Mouse (Mus musculus): ENCODE measurements at regions not wholly inside any gene's neighbourhood (a gene's known extent, or its start where the extent isn't known, plus 50 kb on each side); places are given as distances from the start of the nearest gene placed in this dataset.

- TF ChIP-seq CTCF (IDR thresholded peaks at IDR 0.05; ENCODE audit: low read depth, low read length) (no peak), POLR2A (IDR thresholded peaks at IDR 0.05; ENCODE audit: borderline replicate concordance, low read depth, low read length) (no peak)
- Histone ChIP-seq H3K4me3 (ENCODE audit: insufficient read depth, low read length) (no peak overlapping the region), H3K27ac (ENCODE audit: insufficient read depth, low read depth, low read length) (no peak overlapping the region), H3K4me1 (ENCODE audit: control insufficient read depth, insufficient read depth, low read length) (peaks cover 11% of the 10 kb centered on the region)
Observed at GRCm38 (mm10) chr13:52154844-52155587, 308.5 kb downstream of the Gadd45g start.

- TF ChIP-seq POLR2A (IDR thresholded peaks at IDR 0.05; ENCODE audit: borderline replicate concordance, low read depth, low read length) (no peak), CTCF (IDR thresholded peaks at IDR 0.05; ENCODE audit: low read depth, low read length) (no peak)
- Histone ChIP-seq H3K27ac (ENCODE audit: insufficient read depth, low read depth, low read length) (no peak overlapping the region), H3K4me3 (ENCODE audit: insufficient read depth, low read length) (peak overlapping the region; percentile 22; the same call in 1 of the 2 replicates), H3K4me1 (ENCODE audit: control insufficient read depth, insufficient read depth, low read length) (peaks cover 11% of the 10 kb centered on the region)
Observed at GRCm38 (mm10) chr13:52155588-52156086, 309.2 kb downstream of the Gadd45g start.

- TF ChIP-seq POLR2A (IDR thresholded peaks at IDR 0.05; ENCODE audit: borderline replicate concordance, low read depth, low read length): no peak
- no peak for TF ChIP-seq CTCF (IDR thresholded peaks at IDR 0.05; ENCODE audit: low read depth, low read length)
- Histone ChIP-seq H3K27ac (ENCODE audit: insufficient read depth, low read depth, low read length) (no peak overlapping the region), H3K4me1 (ENCODE audit: control insufficient read depth, insufficient read depth, low read length) (no peaks in the 10 kb centered on the region), H3K4me3 (ENCODE audit: insufficient read depth, low read length) (no peak overlapping the region)
Observed at GRCm38 (mm10) chr13:52162676-52163075, 316.2 kb downstream of the Gadd45g start.

- no peak overlapping the region for H3K27ac ChIP-seq (ENCODE audit: insufficient read depth, low read depth, low read length)
- TF ChIP-seq CTCF (IDR thresholded peaks at IDR 0.05; ENCODE audit: low read depth, low read length) (no peak), POLR2A (IDR thresholded peaks at IDR 0.05; ENCODE audit: borderline replicate concordance, low read depth, low read length) (no peak)
- no peak overlapping the region for H3K4me3 ChIP-seq (ENCODE audit: insufficient read depth, low read length)
- H3K4me1 ChIP-seq (ENCODE audit: control insufficient read depth, insufficient read depth, low read length): no peaks in the 10 kb centered on the region
Observed at GRCm38 (mm10) chr13:52165531-52165930, 319.1 kb downstream of the Gadd45g start.

- no peak overlapping the region for H3K27ac ChIP-seq (ENCODE audit: insufficient read depth, low read depth, low read length)
- TF ChIP-seq CTCF (IDR thresholded peaks at IDR 0.05; ENCODE audit: low read depth, low read length) (no peak), POLR2A (IDR thresholded peaks at IDR 0.05; ENCODE audit: borderline replicate concordance, low read depth, low read length) (no peak)
- H3K4me3 ChIP-seq (ENCODE audit: insufficient read depth, low read length): no peak overlapping the region
- H3K4me1 ChIP-seq (ENCODE audit: control insufficient read depth, insufficient read depth, low read length): no peaks in the 10 kb centered on the region
Observed at GRCm38 (mm10) chr13:52167968-52168367, 321.5 kb downstream of the Gadd45g start.

GRCm38 (mm10) chr13:52172706-52173346 is 326.3 kb downstream of the Gadd45g start:
- Histone ChIP-seq H3K4me3 (ENCODE audit: insufficient read depth, low read length) (no peak overlapping the region), H3K27ac (ENCODE audit: insufficient read depth, low read depth, low read length) (no peak overlapping the region), H3K4me1 (ENCODE audit: control insufficient read depth, insufficient read depth, low read length) (no peaks in the 10 kb centered on the region)
- TF ChIP-seq POLR2A (IDR thresholded peaks at IDR 0.05; ENCODE audit: borderline replicate concordance, low read depth, low read length): no peak
- no peak for TF ChIP-seq CTCF (IDR thresholded peaks at IDR 0.05; ENCODE audit: low read depth, low read length)

GRCm38 (mm10) chr13:52175665-52176064 is 329.2 kb downstream of the Gadd45g start:
- no peak overlapping the region for H3K4me3 ChIP-seq (ENCODE audit: insufficient read depth, low read length)
- no peaks in the 10 kb centered on the region for H3K4me1 ChIP-seq (ENCODE audit: control insufficient read depth, insufficient read depth, low read length)
- H3K27ac ChIP-seq (ENCODE audit: insufficient read depth, low read depth, low read length): no peak overlapping the region
- TF ChIP-seq CTCF (IDR thresholded peaks at IDR 0.05; ENCODE audit: low read depth, low read length) (no peak), POLR2A (IDR thresholded peaks at IDR 0.05; ENCODE audit: borderline replicate concordance, low read depth, low read length) (no peak)

- TF ChIP-seq POLR2A (IDR thresholded peaks at IDR 0.05; ENCODE audit: borderline replicate concordance, low read depth, low read length): no peak
- TF ChIP-seq CTCF (IDR thresholded peaks at IDR 0.05; ENCODE audit: low read depth, low read length): no peak
- H3K27ac ChIP-seq (ENCODE audit: insufficient read depth, low read depth, low read length): no peak overlapping the region
- no peak overlapping the region for H3K4me3 ChIP-seq (ENCODE audit: insufficient read depth, low read length)
- no peaks in the 10 kb centered on the region for H3K4me1 ChIP-seq (ENCODE audit: control insufficient read depth, insufficient read depth, low read length)
Observed at GRCm38 (mm10) chr13:52179977-52180376, 333.5 kb downstream of the Gadd45g start.

- Histone ChIP-seq H3K4me1 (ENCODE audit: control insufficient read depth, insufficient read depth, low read length) (peaks cover 11% of the 10 kb centered on the region), H3K27ac (ENCODE audit: insufficient read depth, low read depth, low read length) (no peak overlapping the region), H3K4me3 (ENCODE audit: insufficient read depth, low read length) (no peak overlapping the region)
- TF ChIP-seq CTCF (IDR thresholded peaks at IDR 0.05; ENCODE audit: low read depth, low read length) (no peak), POLR2A (IDR thresholded peaks at IDR 0.05; ENCODE audit: borderline replicate concordance, low read depth, low read length) (no peak)
Observed at GRCm38 (mm10) chr13:52183635-52184034, 337.2 kb downstream of the Gadd45g start.

GRCm38 (mm10) chr13:52185574-52185973 is 339.1 kb downstream of the Gadd45g start:
- no peak for TF ChIP-seq CTCF (IDR thresholded peaks at IDR 0.05; ENCODE audit: low read depth, low read length)
- Histone ChIP-seq H3K4me1 (ENCODE audit: control insufficient read depth, insufficient read depth, low read length) (peaks cover 27% of the 10 kb centered on the region), H3K27ac (ENCODE audit: insufficient read depth, low read depth, low read length) (no peak overlapping the region), H3K4me3 (ENCODE audit: insufficient read depth, low read length) (no peak overlapping the region)
